Mouse (Mus musculus) midbrain, embryonic 14.5 days (tissue): ENCODE measurements around the gene Cyth2. TPM values are rescaled to one million over a fixed set of nuclear protein-coding genes. Genes with fewer than 3 reads are reported as not detected.
A peak's percentile ranks its signal among the peaks of the same experiment; 100 is the strongest.

ENCODE experiments used
- ATAC-seq: fragments of 200-750 bp; cut with Nextera tagmentation; 2 replicates; pipeline ENCODE4 v1.8.0; 2017; ENCODE audit warnings: moderate number of reproducible peaks, moderate library complexity; ENCODE audit not compliant: low FRiP score, low TSS enrichment
- DNase-seq: peaks from one replicate; pipeline ENCODE4 v3.0.0-alpha.2; 2015
- H3K27ac ChIP-seq: fragments of 300-500 bp; sonication (generic); replicated peaks from 2 replicates; pipeline ENCODE4 v1.5.1; 2014; ENCODE audit warnings: mild to moderate bottlenecking, low read depth, low read length, moderate library complexity
- H3K27me3 ChIP-seq: fragments of 300-500 bp; sonication (generic); 2 replicates; pipeline ENCODE4 v1.6.1; 2014; ENCODE audit warnings: low read length, control low read depth, mixed read lengths; ENCODE audit not compliant: control insufficient read depth, insufficient read depth
- H3K36me3 ChIP-seq: fragments of 300-500 bp; sonication (generic); 2 replicates; pipeline ENCODE4 v1.6.1; 2014; ENCODE audit warnings: low read length, control low read depth; ENCODE audit not compliant: control insufficient read depth, insufficient read depth
- H3K4me1 ChIP-seq: fragments of 300-500 bp; sonication (generic); 2 replicates; pipeline ENCODE4 v1.6.1; 2014; ENCODE audit warnings: mild to moderate bottlenecking, antibody characterized with exemption, low read length, control low read depth; ENCODE audit not compliant: control insufficient read depth, insufficient read depth
- H3K4me2 ChIP-seq: fragments of 300-500 bp; sonication (generic); 2 replicates; pipeline ENCODE4 v1.6.1; 2014; ENCODE audit warnings: mild to moderate bottlenecking, low read length, moderate library complexity
- H3K4me3 ChIP-seq: fragments of 300-500 bp; sonication (generic); replicated peaks from 2 replicates; pipeline ENCODE4 v1.5.1; 2014; ENCODE audit warnings: low read depth, low read length
- H3K9ac ChIP-seq: fragments of 300-500 bp; sonication (generic); replicated peaks from 2 replicates; pipeline ENCODE4 v1.6.1; 2014; ENCODE audit warnings: mild to moderate bottlenecking, low read length, moderate library complexity
- H3K9me3 ChIP-seq: fragments of 300-500 bp; sonication (generic); 2 replicates; pipeline ENCODE4 v1.6.1; 2016; ENCODE audit warnings: low read length, control low read depth, mixed read lengths; ENCODE audit not compliant: control insufficient read depth
- WGBS: fragments of 180-500 bp; shearing (Covaris S2); extraction: QIAGEN DNeasy Blood & Tissue Kit; methylation state at CpG from one replicate; pipeline ENCODE4 v1.1.7; 2014; 5-methylcytosine and 5-hydroxymethylcytosine counted together
- polyA plus RNA-seq: library from polyadenylated mRNA; unstranded; fragments of >200 nt; fragmentation: Nextera tagmentation; extraction: Ambion mirVana; gene quantifications from 2 replicates; pipeline ENCODE4 v1.2.1, GENCODE M21; 2014

Cyth2 gene
- polyA plus RNA-seq, 1 experiment from 2014 or later, result 281 TPM

DNA sequence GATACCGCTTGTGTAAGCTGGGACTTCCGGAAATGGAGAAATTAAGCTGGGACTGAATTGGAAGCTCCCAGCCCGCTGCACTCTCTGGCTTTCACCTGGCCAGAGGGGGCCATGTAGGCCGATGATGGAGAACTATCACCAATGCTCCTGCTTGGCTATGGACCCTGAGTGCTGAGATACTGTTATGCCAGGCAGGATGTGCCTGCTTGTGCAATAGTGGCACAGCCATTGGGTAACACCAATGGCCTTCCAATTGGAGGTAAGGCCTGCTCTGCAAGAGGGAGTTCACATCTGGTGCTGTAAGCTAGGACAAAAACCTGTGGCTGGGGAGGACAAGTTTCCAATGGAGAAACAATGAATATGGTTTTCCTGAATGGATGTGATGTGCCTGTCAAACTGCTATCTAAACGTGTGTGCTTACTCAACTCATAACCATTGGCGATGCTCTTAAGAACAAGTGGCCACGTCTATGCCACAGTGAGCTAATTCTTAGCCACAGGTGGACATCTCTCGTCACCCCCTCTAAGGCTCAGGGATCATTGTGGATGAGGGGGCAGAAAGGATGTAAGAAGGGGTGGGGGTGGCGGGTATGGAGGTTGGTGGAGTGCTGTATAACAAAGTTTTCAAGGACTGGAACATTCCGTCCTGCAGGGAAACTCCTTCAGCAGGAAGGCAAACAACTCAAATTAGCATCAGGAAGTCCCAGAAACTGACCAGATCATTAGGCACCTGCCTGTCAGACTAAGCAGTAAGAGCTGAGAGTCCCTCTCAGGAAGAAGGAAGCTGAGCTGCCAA, 28.8 kb upstream of the Cyth2 start:
- Histone ChIP-seq H3K4me2 (no peak overlapping the region), H3K4me1 (no peaks in the 10 kb centered on the region), H3K4me3 (no peak overlapping the region), H3K36me3 (no peaks in the 10 kb centered on the region), H3K27ac (no peak overlapping the region), H3K9ac (no peak overlapping the region), H3K9me3 (no peaks in the 10 kb centered on the region), H3K27me3 (no peaks in the 10 kb centered on the region)
- WGBS, result 89% methylated on average over 10 of the region's 10 CpGs
- DNase-seq (no peak), ATAC-seq (no peak)

DNA sequence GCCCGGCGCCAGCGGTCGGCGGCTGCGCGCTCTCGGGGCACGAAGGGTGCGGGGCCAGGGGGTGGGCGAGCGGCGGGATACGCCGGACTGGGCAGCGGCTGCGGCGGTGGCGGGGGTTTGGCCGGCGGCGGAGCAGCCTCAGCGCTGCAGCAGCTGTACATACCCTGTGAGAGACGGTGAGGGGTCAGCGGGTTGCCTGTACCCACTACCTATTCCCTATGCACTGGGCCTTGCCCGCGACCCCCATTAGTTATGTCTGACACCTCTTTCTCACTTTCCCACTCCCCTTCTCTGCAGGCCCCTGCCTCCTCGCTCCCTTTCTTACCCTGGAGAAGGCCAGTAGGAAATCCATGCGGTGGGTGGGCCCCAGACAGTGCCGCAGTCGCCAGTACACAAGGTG, 19.5 kb upstream of the Cyth2 start:
- peak overlapping the region; percentile 27 for H3K4me3 ChIP-seq
- DNase-seq, result no peak
- no peaks in the 10 kb centered on the region for H3K9me3 ChIP-seq
- H3K4me1 ChIP-seq, result peaks cover 11% of the 10 kb centered on the region
- no peak for ATAC-seq
- 0 out of 2 replicates have a peak, but pooled peaks cover 1% of the 10 kb centered on the region for H3K36me3 ChIP-seq
- H3K27me3 ChIP-seq, result peaks cover 46% of the 10 kb centered on the region
- H3K27ac ChIP-seq, result no peak overlapping the region
- peak overlapping the region; percentile 42 for H3K4me2 ChIP-seq
- H3K9ac ChIP-seq, result peak overlapping the region; percentile 23; the same call in 1 of the 2 replicates
- WGBS, result 3% methylated on average over 26 of the region's 31 CpGs

DNA sequence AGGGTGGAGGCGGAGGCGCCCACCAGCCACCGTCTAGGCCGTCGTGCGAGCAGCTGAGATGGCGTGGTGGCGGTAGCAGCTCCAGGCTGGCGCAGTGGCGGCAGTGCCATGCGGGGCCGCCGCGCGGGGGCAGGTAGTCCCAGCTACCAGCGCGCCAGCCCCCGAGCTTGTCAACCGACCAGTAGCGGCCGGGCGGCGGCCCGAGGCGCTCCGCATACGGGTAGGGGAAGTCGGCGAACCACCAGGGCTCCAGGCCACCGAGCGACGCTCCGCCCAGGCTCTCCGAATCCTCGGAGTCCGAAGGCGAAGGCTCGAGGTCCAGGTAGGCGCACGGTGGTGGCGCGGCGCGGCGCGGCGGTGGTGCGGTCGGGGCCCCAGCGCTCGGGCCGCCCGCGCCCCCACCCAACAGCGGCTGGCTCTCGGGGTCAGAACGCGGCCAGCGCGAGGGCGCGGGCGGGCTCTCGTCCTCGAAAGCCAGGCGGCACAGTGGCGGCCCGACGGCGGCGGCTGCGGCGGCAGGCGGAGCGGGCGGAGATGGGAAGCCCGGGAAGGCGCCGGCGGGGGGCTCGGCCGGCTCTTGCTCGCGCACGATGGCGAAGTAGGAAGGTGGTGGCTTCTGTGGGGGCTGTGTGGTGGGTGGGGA, 18.9 kb upstream of the Cyth2 start:
- Histone ChIP-seq H3K4me2 (peak overlapping the region; percentile 42), H3K9me3 (no peaks in the 10 kb centered on the region), H3K36me3 (peaks cover 8% of the 10 kb centered on the region; the same call in 1 of the 2 replicates), H3K27ac (no peak overlapping the region), H3K4me3 (peak overlapping the region; percentile 27), H3K27me3 (peaks cover 46% of the 10 kb centered on the region), H3K9ac (peak overlapping the region; percentile 23; the same call in 1 of the 2 replicates), H3K4me1 (peaks cover 11% of the 10 kb centered on the region)
- WGBS, result 1% methylated on average over 79 of the region's 86 CpGs
- DNase-seq (peak; percentile 33), ATAC-seq (no peak)

DNA sequence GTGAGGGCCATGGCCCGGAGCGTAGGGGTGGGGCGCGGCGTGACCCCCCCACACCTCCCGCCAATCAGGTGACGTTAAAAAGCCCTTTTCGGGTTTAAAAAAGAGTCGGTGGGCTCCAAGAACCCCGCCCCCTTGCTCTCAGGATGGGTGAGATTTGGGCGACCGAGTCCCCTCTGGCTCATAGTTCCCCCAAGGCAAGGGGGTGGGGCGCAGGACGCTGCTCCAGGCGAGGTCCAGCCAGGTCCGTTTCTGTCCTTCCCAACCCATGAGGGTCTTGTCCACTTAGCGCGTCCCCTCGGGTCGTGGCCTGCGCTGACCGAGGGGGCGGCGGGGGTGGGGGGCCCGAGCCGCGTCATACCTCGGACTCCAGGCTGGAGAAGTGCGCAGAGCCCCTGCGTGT, 18.0 kb upstream of the Cyth2 start:
- WGBS, result 10% methylated on average over 29 of the region's 30 CpGs
- Histone ChIP-seq H3K36me3 (peaks cover 16% of the 10 kb centered on the region), H3K27me3 (peaks cover 46% of the 10 kb centered on the region), H3K27ac (no peak overlapping the region), H3K4me2 (peak overlapping the region; percentile 42), H3K9ac (0 out of 2 replicates have a peak overlapping the region, but pooled peaks have one; percentile 23), H3K4me3 (peak overlapping the region; percentile 27; the same call in 1 of the 2 replicates), H3K9me3 (no peaks in the 10 kb centered on the region), H3K4me1 (peaks cover 11% of the 10 kb centered on the region)
- no peak for ATAC-seq
- no peak for DNase-seq

DNA sequence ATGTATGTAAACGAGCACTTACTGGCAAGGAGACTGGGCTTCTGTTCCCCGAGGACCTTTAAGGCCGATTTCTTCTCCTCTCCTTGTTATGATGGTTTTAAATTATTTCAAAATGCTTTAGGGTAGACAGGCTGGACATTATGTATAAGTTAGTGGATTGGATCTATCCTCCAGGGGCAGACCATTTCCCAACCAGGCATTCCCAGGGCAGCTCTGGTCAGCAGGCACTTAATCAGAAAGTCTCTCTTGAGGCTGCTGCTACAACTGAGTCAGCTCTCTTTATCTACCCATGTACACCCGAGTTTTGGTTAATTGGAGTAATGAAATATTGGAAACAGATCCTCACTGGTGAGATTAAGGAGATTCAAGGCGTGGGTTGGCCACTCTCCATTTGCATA, 16.7 kb upstream of the Cyth2 start:
- H3K4me2 ChIP-seq, result peak overlapping the region; percentile 76
- H3K4me1 ChIP-seq, result peaks cover 11% of the 10 kb centered on the region
- H3K27me3 ChIP-seq, result peaks cover 46% of the 10 kb centered on the region
- H3K36me3 ChIP-seq, result peaks cover 29% of the 10 kb centered on the region
- no peak overlapping the region for H3K9ac ChIP-seq
- ATAC-seq, result peak; percentile 41
- H3K4me3 ChIP-seq, result peak overlapping the region; percentile 59
- H3K27ac ChIP-seq, result peak overlapping the region; percentile 71
- H3K9me3 ChIP-seq, result no peaks in the 10 kb centered on the region
- WGBS, result 14% methylated on average over 5 of the region's 5 CpGs
- DNase-seq, result no peak

DNA sequence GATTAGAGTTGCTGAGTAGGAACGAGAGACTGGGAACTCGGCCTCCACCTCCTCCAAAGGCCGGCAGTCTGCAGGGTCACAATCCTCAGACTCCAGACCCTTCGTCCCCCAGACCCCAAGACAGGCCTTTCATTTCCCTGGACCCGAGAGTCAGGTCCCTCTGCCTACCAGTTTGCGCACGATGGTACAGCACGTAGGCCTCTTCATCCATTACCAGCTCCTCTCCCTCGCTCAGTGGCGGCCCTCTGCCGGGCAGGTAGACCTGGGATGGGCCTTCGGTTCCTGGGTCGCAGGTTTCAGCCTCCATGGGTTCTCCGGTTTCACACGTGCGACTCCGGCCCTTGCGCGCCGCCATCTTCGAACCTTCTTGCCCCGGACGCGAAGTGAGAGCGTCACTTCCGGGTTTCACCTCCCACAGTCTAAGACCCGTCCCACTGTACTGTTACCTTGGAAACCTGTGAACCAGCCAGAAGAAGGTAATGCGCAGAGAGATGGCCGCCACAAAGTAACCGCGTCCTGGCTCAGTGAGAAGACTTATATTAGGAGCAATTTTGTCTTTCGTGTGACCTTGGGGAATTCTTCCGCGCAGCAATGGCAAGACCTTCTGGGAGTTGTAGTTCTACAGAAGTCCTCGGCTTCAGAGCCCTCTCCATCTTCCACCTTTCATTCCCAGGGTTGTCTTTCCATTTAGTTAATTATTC, 16.2 kb upstream of the Cyth2 start, which contains the start of gene Grwd1:
Gene Grwd1, minus strand, starts transcription at position 518 of the 701 bp plus-strand sequence.
- peak within 1 kb of the TSS; percentile 71 for H3K27ac ChIP-seq
- H3K4me1 ChIP-seq, result peaks cover 11% of the 10 kb centered on the region
- ATAC-seq (peak; percentile 89), DNase-seq (peak; percentile 96)
- peak within 1 kb of the TSS; percentile 76 for H3K4me2 ChIP-seq
- peak within 1 kb of the TSS; percentile 51 for H3K9ac ChIP-seq
- peaks cover 35% of the 10 kb centered on the region for H3K36me3 ChIP-seq
- WGBS, result under 1% methylated on average over 35 of the region's 35 CpGs
- H3K27me3 ChIP-seq, result peaks cover 40% of the 10 kb centered on the region
- H3K4me3 ChIP-seq, result peak within 1 kb of the TSS; percentile 59
- no peaks in the 10 kb centered on the region for H3K9me3 ChIP-seq

DNA sequence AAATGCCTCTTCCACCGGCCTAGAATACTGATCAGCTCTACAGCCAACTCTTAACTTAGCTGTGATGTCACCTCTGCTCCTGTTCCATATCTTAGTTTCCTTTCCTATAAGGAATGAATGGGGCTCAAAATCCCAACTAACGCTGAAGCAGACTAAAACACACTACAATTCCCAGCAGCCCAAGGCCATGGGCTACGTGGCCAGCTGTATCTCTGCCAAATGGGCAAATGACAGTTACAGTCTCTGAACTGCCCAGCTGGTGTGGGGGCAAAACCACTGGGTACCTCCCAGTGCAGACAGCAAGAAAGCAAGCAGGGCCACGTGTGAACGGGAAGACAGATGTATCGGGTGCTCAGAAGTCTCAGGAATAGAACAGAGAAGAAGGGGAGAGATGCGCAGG, 12.2 kb upstream of the Cyth2 start:
- Histone ChIP-seq H3K9me3 (no peaks in the 10 kb centered on the region), H3K4me2 (no peak overlapping the region), H3K36me3 (peaks cover 58% of the 10 kb centered on the region), H3K27me3 (peaks cover under 1% of the 10 kb centered on the region; the same call in 1 of the 2 replicates), H3K9ac (no peak overlapping the region), H3K4me3 (no peak overlapping the region), H3K27ac (no peak overlapping the region), H3K4me1 (peaks cover 11% of the 10 kb centered on the region)
- DNase-seq, result no peak
- WGBS, result 91% methylated on average over 7 of the region's 7 CpGs
- no peak for ATAC-seq

DNA sequence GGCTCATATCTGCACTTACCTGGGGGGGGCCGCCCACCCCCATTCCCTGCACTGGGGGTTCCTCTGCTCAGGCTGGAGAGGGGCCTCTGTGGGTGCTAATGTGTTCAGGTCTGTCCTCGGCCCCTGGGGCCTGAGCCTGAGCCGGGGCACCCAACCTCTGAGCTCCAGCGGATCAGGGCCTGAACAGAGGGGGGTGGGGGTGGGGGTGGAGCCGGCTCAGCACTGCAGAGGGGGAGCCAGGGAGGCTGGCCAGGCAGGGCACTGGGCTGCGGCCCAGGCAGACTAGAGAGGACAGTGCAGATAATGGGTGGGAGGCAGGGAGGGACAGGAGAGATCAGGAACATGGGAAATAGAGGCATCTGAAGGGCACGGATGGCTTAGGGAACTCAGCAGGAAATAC, 10.2 kb upstream of the Cyth2 start, which contains the start of gene Kcnj14:
Gene Kcnj14, minus strand, starts transcription at position 185 of the 400 bp plus-strand sequence.
- no peak within 1 kb of the TSS for H3K4me2 ChIP-seq
- ATAC-seq (no peak), DNase-seq (no peak)
- peaks cover 58% of the 10 kb centered on the region for H3K36me3 ChIP-seq
- H3K27ac ChIP-seq, result no peak within 1 kb of the TSS
- H3K27me3 ChIP-seq, result 0 out of 2 replicates have a peak, but pooled peaks cover 7% of the 10 kb centered on the region
- no peak within 1 kb of the TSS for H3K9ac ChIP-seq
- no peaks in the 10 kb centered on the region for H3K9me3 ChIP-seq
- no peaks in the 10 kb centered on the region for H3K4me1 ChIP-seq
- WGBS, result 74% methylated on average over 7 of the region's 7 CpGs
- H3K4me3 ChIP-seq, result no peak within 1 kb of the TSS
